Mouse (Mus musculus): ENCODE data around the gene Art1.

The Art1 gene

DNA sequence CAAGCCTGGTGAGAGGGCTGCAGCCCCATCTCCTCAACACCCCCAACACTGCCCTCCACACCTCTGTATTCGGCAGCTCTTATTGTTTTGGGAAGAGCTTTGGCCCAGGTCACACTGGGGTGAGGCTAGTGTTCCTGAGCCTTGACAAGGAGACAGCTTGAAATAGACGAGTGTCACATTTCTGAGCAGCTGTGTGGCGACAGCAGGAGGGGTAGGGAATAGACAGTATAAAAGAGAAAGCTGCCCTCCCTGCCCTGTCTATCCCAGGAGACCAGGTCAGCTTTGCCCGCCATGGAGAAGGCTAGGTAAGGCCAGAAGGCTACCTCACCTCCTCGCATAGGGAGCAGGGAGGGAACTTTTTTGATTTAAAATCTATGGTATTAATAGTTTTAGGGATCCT lies at the start of gene Art1:
Gene Art1, plus strand, starts transcription at position 257 of the 400 bp plus-strand sequence.
- DNase-seq (ENCODE audit: low spot score in 2 of 2), result no peak

DNA sequence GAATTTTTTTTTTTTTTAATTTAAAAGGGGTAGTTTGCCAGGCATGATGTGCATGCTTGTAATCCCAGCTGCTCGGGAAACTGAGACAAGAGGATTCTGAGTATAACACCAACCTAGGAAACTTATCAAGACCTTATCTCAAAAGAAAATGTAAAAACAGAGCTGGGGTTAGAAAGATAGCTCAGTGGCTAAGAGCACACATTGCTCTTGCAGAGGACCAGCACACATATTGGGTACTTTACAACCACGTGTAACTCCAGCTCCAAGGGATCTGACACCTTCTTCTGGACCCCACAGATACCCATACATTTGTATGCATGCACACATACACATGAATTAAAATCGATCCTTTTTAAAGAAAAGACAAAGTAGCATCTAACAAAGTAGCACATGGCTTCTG lies 40.2 kb upstream of the Art1 start:
- DNase-seq (ENCODE audit: low spot score in 2 of 2), result no peak

DNA sequence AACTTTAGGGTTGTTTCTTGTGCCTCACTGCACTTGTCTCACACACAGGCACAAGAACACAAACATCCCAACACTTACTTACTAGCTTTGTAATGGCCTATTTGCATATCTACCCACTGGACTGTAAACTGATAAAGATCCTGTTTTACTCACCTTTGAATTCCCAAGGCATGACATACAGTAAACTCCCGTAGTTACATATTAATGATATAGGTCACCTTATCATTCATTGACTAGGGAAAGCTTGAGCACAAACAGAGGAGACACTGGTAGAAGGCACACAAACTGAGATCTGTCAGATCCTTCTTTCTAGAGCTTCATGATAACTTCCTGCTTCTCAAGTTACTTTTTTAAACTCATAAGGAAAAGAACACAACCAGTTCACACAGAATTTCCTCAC lies 39.3 kb upstream of the Art1 start:
- no peak for DNase-seq (ENCODE audit: low spot score in 2 of 2)

DNA sequence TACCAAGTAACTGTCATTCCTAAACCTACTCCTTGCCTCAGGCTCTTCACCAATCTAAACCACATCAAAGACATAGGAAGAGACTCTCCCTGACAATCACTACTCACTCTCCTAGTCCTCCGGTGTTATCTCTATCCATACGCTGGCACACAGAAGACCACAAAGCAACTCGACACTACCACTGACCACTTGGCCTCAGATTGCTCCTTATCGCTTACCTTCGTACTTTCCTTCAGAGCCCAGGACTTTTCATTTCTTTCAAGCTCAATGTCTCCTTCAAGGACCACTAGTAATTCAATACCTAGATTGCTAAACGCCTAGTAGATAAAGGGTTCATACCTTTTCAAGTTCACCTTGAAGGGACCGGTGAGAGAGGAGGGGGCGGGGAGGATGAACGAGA lies 37.7 kb upstream of the Art1 start:
- no peak for DNase-seq (ENCODE audit: low spot score in 2 of 2)

DNA sequence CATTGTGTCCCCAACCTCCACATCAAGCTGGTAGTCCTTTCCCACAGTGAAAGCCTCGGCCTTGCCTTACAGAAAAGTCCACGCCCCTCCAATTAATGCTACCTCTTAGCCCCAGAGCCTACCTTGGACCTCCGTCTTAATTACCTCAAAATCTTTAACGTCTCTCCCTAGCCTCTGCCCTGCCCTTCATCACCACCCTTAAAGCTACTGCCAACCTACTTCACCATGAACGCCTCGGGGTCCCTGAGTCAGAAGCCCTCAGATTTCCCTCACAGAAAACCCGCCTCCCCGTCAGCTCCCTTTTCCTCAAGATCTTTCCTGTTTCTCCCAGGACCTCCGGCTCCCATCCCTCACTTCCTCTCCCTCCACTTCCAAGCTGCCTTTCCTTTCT lies 36.9 kb upstream of the Art1 start:
- DNase-seq (ENCODE audit: low spot score in 2 of 2), result no peak

DNA sequence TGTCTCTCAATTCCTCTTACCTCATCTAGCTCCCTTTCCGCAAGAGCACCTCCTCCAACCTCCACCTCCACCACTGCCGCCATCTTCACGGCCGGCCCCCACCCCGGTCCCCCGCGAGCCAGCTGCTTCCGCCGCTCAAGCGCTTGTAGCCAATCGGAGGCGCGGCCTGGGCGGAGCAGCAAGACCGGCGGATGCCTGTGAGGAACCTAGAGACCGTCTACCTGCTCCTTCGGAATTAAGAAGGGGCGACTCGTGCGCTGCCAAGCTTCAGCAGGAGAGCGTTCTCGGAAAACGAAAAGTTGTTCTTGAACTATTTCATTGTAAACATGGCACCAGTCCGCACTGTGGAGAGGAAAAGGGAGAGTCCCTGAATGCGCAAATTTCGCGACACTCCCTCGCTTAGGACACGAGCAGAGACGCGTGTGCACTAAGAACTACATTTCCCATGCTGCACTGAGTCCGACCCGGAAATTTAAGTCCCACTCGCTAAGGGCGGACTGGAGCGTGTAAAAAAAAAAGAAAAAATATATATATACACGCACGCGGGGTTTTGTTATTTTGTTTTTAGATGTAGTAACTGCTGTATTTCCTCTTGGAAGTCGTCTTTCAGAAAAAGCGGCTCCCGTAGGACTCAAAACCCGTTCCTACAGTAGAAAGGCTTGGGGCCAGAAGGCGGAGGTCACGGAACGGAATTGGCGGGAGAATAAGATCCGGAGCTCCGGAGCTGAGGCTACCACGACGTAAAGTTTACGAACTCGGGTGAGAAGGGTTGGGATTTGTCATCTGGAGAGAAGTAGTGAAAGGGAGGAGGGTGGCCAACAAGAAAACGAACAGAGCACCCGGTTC lies 36.3 kb upstream of the Art1 start, which contains the start of the genes Rnf121, Xndc1 and Xntrpc:
Gene Rnf121, minus strand, starts transcription at position 424 of the 846 bp plus-strand sequence.
Gene Xndc1, plus strand, starts transcription at position 466 of the 846 bp plus-strand sequence.
Gene Xntrpc, plus strand, starts transcription at position 668 of the 846 bp plus-strand sequence.
- DNase-seq (ENCODE audit: low spot score in 2 of 2), result peak; percentile 90 to 92

DNA sequence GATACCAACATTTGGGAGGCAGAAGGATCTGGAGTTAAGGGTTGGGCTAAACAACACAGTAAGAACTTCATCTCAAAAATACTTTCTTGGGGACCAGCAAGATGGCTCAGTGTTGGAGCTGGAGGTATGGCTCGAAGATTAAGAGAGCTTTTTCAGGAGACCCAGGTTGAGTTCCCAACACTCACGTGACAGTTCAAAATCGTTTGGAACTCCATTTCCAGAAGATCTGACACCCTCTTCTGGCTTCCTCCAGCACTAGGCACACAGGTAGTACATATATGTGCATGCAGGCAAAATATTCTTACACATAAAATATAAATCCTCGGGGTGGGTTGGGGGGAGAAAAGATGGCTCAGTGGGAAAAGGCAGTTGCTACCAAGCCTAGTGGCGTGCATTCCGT lies 35.2 kb upstream of the Art1 start:
- no peak for DNase-seq (ENCODE audit: low spot score in 2 of 2)

DNA sequence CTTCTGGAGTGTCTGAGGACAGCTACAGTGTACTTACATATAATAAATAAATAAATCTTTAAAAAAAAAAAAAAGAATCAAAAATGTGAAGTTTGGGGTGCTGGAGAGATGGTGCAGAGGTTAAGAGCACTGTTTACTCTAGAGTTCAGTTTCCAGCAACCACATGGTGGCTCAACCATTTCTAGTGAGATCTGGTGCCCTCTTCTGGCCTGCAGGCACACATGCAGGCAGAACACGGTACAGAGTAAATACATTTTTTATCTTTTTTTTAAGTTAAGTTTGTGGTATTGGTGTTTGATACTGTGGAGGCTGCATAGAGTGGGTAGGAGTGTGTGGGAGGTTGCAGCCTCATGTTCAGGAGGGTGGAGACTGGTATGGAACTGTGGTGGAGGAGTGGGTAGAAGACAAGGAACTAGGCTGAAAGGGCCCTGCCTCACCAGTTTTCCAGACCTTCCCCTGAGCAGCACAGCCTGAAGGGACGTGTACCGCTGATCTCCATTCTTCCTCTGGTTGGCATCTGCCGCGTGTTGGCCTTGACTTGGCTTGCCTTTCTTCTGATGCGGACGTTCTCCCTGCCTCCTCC lies 24.7 kb upstream of the Art1 start:
- DNase-seq (ENCODE audit: low spot score in 2 of 2), result no peak

DNA sequence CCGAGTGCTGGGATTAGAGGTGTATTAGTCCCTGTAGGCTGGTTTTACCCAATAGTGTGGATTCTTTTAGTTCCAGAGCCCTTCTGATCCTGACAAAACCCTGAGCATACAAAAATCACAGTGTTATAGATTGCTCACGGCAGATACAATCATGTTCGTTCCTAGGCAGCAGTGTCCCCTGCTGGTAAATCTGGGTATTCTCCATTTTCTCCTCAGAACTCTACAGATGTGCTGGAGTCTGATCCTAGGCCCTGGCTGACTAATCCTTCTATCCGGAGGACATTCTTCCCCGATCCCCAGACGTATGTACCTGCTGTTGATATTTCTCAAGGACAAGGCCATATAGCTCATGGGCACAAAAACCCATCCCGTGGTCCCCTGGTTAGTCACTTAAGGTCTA lies 23.0 kb upstream of the Art1 start:
- DNase-seq (ENCODE audit: low spot score in 2 of 2), result peak in 1 of 2 experiments; percentile 14

DNA sequence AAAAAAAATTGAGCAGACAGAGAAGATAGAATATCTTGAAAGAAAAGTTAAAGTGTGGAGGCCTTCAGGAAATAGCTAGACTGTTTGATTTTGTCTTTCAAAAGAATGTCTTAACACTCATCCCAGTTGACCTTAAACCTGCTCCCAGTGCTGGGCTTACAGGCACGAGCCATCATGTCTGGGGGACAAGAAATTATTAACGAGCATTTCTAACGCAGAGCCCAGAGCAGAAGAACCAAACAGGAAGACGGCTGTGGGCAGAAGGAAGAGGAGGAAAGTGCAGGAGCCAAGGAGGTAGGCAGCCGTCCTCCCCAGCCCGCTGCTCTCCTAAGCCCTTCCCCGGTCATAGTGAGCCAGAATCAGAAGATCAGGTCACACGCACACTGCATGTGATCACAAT lies 21.2 kb upstream of the Art1 start:
- no peak for DNase-seq (ENCODE audit: low spot score in 2 of 2)

DNA sequence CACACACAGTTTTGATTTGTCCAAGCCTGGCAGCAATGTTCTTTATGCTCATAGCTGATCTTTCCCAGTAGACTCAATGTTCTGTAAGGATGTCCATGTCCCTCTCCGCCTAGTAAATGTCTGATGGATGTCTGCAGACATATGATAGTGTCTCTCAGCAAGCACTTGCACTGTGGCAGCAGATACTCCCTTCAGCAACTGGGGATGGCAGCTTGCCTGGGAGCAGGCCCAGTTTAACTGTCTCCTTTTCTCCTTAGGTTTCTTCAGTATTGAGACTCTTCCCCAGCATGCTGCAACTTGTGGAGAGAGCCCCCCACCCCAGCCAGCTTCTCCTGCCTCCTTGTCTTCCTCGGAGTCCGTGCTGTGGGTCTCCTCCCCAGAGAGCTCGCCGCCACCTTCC lies 19.8 kb upstream of the Art1 start:
- no peak for DNase-seq (ENCODE audit: low spot score in 2 of 2)

DNA sequence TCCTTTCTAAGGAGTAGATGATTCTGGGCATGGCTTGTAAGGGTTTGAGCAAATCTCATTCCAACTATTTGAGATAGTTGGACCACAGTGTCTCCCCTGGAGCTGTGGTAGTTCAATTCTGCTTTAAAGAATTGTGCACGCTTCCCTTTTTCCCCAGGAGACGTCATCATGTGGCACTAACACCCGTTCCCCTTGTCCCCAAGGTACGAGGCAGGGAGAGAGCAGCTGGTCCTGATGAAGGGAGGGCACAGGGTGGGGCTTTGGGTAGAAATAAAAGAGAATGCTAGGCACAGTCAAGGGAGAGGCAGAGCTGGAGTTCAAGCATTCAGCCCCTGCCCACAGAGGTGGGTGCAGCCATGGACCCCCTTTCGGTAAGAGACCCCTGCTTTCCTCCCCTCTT lies 18.7 kb upstream of the Art1 start, which contains the start of gene Trpc2:
Gene Trpc2, plus strand, starts transcription at position 301 of the 400 bp plus-strand sequence.
- DNase-seq (ENCODE audit: low spot score in 2 of 2), result no peak

DNA sequence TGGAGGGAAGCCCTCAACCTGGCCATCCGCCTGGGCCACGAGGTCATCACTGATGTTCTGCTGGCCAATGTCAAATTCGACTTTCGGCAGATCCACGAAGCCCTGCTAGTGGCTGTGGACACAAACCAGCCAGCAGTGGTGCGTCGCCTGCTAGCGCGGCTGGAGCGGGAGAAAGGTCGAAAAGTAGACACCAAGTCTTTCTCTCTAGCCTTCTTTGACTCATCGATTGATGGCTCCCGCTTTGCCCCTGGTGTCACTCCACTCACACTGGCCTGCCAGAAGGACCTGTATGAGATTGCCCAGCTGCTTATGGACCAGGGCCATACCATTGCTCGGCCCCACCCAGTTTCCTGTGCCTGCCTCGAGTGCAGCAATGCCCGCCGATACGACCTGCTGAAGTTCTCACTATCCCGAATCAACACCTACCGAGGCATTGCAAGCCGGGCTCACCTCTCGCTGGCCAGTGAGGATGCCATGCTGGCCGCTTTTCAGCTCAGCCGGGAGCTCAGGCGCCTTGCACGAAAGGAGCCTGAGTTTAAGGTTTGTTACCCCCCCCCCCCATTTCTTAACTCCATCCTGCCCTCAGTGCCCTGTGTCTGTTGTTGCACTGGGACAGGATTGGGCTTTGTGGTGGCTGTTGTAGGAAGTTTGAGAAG lies 17.4 kb upstream of the Art1 start:
- no peak for DNase-seq (ENCODE audit: low spot score in 2 of 2)

DNA sequence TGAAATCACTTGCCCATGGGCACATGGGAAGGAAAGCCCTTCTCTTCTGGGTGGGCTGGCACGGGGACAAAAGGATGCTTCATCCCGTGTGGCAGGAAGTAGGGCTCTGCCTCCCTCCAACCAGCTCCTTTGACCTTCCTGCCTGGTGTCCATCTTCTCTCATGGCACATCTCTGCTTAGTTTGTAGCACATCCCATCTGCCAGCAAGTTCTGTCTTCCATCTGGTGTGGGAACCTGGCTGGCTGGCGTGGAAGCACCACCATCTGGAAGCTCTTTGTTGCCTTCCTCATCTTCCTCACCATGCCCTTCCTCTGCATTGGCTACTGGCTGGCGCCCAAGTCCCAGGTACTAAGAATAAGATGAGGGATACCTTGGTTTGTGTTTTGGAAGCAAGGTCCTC lies 14.2 kb upstream of the Art1 start:
- DNase-seq (ENCODE audit: low spot score in 2 of 2), result no peak

DNA sequence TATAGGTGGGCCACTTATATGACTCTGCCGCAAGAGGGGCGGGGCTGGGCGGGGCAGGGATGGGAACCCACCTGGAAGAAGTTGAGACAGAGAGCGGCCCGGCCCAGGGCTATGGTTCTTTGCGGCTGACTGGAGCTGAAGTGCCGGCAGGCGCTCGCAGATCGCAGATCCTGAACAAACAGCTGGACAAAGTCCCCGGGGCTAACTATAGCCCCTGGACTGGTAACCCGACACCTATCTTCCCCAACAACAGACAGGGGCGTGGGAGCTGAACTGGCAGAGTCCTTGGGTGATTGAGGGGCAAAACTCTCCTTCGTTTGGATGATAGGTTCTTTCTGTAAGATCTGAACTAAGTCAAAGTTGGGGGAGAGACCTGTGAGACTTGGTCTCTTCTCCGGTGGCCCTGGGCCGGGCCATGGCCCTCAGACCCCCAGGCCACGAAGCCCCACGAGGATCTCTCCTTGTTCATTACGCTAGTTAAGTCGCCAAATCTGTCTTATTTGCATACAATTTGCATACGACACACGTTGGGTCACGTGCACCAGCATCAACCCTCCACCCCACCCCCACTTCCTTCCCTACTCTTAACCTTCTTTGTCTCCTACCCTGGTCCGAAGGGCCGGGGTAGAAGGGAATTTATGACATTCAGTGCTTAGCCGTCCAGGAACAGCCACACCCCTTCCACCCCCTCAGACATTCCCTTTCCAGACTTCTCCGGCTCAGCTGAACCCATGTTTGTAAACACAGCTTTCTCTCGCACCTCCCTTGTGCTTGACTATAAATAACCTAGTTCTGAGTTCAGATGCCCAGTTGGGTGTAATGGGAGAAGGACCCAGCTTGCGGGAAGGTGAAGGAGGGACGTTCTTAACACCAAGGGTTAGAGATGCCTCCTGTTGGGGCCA lies 1.5 kb upstream of the Art1 start:
- no peak for DNase-seq (ENCODE audit: low spot score in 2 of 2)

DNA sequence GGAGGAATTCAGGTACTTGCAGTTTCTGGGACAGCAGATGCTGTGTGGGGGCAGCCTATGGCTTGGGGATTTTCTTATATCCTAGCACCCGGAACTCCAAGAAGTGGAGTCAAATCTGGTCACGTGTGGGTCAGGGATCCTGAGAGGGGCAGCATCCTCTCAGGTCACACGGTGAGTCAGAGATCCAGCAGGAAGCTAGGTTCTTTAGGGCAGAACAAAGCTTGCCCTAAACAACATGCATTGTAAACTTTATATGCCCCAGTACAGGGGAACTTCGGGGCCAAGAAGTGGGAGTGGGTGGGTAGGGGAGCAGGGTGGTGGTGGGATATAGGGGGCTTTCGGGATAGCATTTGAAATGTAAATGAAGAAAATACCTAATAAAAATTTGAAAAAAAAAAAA lies 675 bp upstream of the Art1 start:
- no peak for DNase-seq (ENCODE audit: low spot score in 2 of 2)

DNA sequence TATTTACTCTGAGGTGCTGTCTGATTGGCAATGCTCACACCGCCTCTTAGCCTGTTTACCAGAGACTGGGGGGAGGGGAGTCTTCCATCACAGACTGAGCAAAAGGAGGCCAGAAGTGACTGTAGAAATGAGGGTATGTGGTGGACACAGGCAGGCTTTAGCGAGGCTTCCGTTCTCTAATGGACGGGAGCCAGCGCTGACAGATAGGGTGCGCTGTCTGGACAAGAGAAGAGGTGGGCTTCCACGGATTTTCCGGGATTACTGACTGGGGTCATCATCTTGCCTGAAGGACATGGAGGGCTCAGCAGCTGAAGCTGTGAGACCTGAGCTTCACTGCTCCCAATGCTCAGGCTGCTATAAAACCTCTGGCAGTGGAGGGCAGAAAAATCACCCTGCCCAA lies 698 bp downstream of the Art1 start:
- DNase-seq (ENCODE audit: low spot score in 2 of 2), result no peak

DNA sequence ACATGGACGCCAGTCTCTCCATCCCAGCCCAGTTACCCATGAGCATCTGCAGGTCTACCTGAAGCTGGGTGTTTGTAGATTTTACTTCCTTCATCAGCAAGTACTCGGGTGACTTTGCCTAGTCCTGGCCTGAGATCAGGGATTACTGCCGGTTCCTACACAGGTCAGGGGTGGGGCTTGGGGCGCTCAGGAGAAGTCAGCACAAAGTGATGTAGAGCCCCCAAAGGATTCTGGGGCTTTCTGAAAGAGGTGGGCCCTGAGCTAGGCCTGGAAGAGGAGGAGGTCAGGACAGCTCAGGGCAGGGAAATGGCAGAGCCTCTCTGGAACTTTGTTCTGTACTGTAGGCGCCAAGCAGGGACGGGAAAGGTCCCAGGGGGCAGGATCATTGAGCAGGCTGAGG lies 1.2 kb downstream of the Art1 start:
- DNase-seq (ENCODE audit: low spot score in 2 of 2), result no peak

DNA sequence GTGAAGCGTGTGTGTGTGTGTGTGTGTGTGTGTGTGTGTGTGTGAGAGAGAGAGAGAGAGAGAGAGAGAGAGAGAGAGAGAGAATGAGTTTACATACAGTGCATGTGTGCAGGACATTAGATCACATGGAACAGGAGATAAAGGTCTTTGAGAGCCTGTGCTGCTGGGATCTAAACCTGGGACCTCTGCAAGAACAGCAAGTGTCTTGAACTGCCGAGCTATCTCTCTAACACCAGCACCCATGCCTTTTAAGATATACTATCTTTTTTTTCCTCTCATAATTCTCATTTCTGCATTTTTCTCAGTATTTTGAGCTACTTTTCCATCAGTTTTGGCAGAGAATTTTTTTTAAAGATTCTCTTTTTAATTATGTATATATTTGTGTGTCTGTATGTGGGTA lies 2.0 kb downstream of the Art1 start:
- no peak for DNase-seq (ENCODE audit: low spot score in 2 of 2)

DNA sequence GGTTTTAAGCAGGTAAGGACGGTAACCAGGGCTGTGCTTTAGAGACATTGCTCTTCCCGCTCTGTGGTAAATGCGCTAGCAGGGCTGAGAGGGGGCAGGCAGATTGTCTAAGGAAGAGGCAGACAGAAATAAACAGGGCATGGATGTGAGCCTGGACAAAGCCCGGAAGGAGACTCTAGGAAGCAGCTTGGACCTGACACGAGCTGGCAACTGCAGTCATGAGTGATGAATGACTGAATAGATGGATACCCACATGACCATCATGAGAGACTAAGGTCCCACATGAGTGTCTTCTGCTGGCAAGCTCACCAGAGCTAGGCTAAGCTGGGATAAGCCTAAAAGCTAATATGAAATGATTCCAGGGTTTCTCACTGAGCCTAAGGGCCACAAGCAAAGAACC lies 2.6 kb downstream of the Art1 start:
- no peak for DNase-seq (ENCODE audit: low spot score in 2 of 2)

DNA sequence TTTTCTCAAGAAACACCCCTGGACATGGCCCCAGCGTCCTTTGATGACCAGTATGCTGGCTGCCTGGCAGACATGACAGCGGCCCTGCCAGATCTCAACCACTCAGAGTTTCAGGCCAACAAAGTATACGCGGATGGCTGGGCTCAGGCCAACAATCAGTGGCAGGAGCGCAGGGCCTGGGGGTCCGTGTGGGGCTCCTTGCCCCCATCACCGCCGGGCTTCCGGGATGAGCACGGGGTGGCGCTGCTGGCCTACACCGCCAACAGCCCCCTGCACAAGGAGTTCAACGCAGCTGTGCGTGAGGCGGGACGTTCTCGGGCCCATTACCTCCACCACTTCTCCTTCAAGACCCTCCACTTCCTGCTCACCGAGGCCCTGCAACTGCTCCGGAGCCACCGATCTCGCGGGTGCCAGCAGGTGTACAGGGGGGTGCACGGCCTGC lies 5.2 kb downstream of the Art1 start:
- no peak for DNase-seq (ENCODE audit: low spot score in 2 of 2)

DNA sequence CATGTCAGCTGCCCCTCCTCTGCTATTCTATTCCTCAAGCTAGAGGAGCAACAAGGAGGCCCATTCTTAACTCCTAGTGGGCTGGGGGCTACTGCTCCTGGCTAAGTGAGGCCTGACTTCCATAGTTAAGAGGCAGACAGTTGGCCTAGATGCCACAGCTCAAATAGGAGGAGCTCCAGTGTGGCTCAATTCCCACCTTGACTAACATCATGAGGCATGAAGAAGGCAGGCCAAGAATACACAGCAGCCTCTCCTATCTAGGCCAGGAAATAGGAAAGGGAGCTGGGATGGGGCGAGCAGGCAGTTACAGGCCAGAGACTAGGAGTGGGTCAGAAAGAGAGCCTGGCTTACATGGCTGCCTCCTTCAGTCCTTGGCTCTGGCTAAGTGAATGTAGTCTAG lies 6.7 kb downstream of the Art1 start:
- DNase-seq (ENCODE audit: low spot score in 2 of 2), result no peak

Data from urinary bladder, postnatal 36 days (tissue).